Mouse (Mus musculus) bone marrow macrophage, adult 2 months (primary cell): Measurements from ENCODE around the gene Gpx8.

ENCODE experiments used
- CTCF ChIP-seq: IDR thresholded peaks from 2 replicates; pipeline ENCODE4 v1.5.1; 2012; ENCODE audit warnings: low read depth, mild to moderate bottlenecking, low read length, moderate library complexity
- POLR2A ChIP-seq: IDR thresholded peaks from 2 replicates; pipeline ENCODE4 v1.6.1; 2012; ENCODE audit warnings: mild to moderate bottlenecking, low read depth, low read length, borderline replicate concordance

- TF ChIP-seq POLR2A (no peak), CTCF (no peak)
Observed at GRCm38 (mm10) chr13:113022467-113022866, 23.7 kb downstream of the Gpx8 start.
